ENCODE assay signal across 11 mouse cellular contexts in genomic region chr2:92597291-92597690, GRCm38 (mm10). TPM values are rescaled to one million over a fixed set of nuclear protein-coding genes. Genes with fewer than 3 reads are reported as not detected.
A peak's percentile ranks its signal among the peaks of the same experiment; 100 is the strongest.
DNase-seq lines count a peak whose midpoint lies in the region; ATAC-seq lines count a peak whose summit lies in the region.
"Had no signal": no experiment of that assay in that cellular context is flagged by ENCODE, and none has a peak within 500 bp of the region (broad histone marks: within the 10 kb centered on the region; RNA-seq: fewer than 3 reads in every experiment).

No protein-coding gene starts in this region.

- peak; percentile 68 for DNase-seq in forebrain, embryonic 11.5 days (ENCODE audit: low spot score)
- peak; percentile 48 for DNase-seq in lung, postnatal 10 days
- DNase-seq in lung, postnatal 4 days, result no peak
- DNase-seq in embryo, embryonic 11 days, result peak; percentile 60
- peak; percentile 75 for DNase-seq in right cerebral cortex, adult 18-20 months
- no peak for DNase-seq in adrenal gland, postnatal 10 days
- DNase-seq in adrenal gland, postnatal 4 days (ENCODE audit: low spot score in 2 of 2), result no peak
- DNase-seq: liver, embryonic 13.5 days had no signal

- H3K27me3 ChIP-seq in forebrain, embryonic 11.5 days (ENCODE audit: control insufficient read depth, insufficient read depth, low read length), result no peaks in the 10 kb centered on the region; the same call in 1 of the 2 replicates
- H3K27me3 ChIP-seq in forebrain, embryonic 15.5 days, result no peaks in the 10 kb centered on the region

- H3K9ac ChIP-seq in forebrain, embryonic 11.5 days (ENCODE audit: low read length), result no peak overlapping the region
- H3K9ac ChIP-seq in forebrain, embryonic 15.5 days (replicated peaks), result no peak overlapping the region
- H3K9ac ChIP-seq: liver, embryonic 13.5 days had no signal

- H3K4me1 ChIP-seq in forebrain, embryonic 11.5 days (replicated peaks; ENCODE audit: control insufficient read depth, insufficient read depth, low read length), result peaks cover 10% of the 10 kb centered on the region
- H3K4me1 ChIP-seq in forebrain, embryonic 15.5 days, result peaks cover 20% of the 10 kb centered on the region

- H3K36me3 ChIP-seq in forebrain, embryonic 11.5 days (ENCODE audit: control insufficient read depth, insufficient read depth, low read length), result no peaks in the 10 kb centered on the region
- no peaks in the 10 kb centered on the region for H3K36me3 ChIP-seq in forebrain, embryonic 15.5 days
- H3K36me3 ChIP-seq: liver, embryonic 13.5 days had no signal

- H3K4me2 ChIP-seq in forebrain, embryonic 11.5 days (ENCODE audit: low read depth, low read length, severe bottlenecking), result no peak overlapping the region
- no peak overlapping the region for H3K4me2 ChIP-seq in forebrain, embryonic 15.5 days (replicated peaks)
- H3K4me2 ChIP-seq: heart, embryonic 11.5 days; liver, embryonic 13.5 days had no signal

- no peak overlapping the region for H3K27ac ChIP-seq in forebrain, embryonic 11.5 days (ENCODE audit: low read depth, low read length)
- H3K27ac ChIP-seq in forebrain, embryonic 15.5 days (replicated peaks), result no peak overlapping the region
- H3K27ac ChIP-seq: liver, embryonic 13.5 days had no signal

- no peaks in the 10 kb centered on the region for H3K9me3 ChIP-seq in forebrain, embryonic 11.5 days (ENCODE audit: control insufficient read depth, low read length)
- no peaks in the 10 kb centered on the region for H3K9me3 ChIP-seq in forebrain, embryonic 15.5 days
- H3K9me3 ChIP-seq: liver, embryonic 13.5 days had no signal

- WGBS in forebrain, embryonic 11.5 days, result 7% methylated on average over 7 of the region's 7 CpGs
- 7% methylated on average over 7 of the region's 7 CpGs for WGBS in forebrain, embryonic 15.5 days

- no peak for ATAC-seq in forebrain, embryonic 11.5 days (replicated peaks; ENCODE audit: low FRiP score)
- no peak for ATAC-seq in forebrain, embryonic 15.5 days (replicated peaks)
- ATAC-seq: Patski had no signal

- no peak overlapping the region for H3K4me3 ChIP-seq in forebrain, embryonic 11.5 days (ENCODE audit: low read depth, low read length)
- no peak overlapping the region for H3K4me3 ChIP-seq in forebrain, embryonic 15.5 days
- H3K4me3 ChIP-seq: liver, embryonic 13.5 days had no signal

RNA-seq across cellular contexts. Expression of gene Chst1, which starts 2.2 kb away (rescaled TPM):
- 7.2 and 7.8 TPM in 2 replicates for polyA plus RNA-seq in forebrain, embryonic 11.5 days (2014; fragmentation: Nextera tagmentation; extraction: Ambion mirVana)
- polyA plus RNA-seq in forebrain, embryonic 15.5 days (2015; fragmentation: Nextera tagmentation; extraction: Ambion mirVana), result 25.4 and 27.1 TPM in 2 replicates
- total RNA-seq in adrenal gland, postnatal 10 days (2021), result 10 to 100 TPM in 1 of 2 experiments, 1 to 10 TPM in 1; 9.6 to 13.0 TPM
- total RNA-seq in adrenal gland, postnatal 4 days (2021), result 10 to 100 TPM; 11.2 to 12.4 TPM

Comparison
In these comparisons a context has a peak if more than half of its experiments do, and no peak if none do; other contexts are left out.
1. DNase-seq: peak in forebrain, embryonic 11.5 days (single experiment), lung, postnatal 10 days (single experiment), embryo, embryonic 11 days (single experiment) and right cerebral cortex, adult 18-20 months (single experiment); none in lung, postnatal 4 days (0 of 2), adrenal gland, postnatal 10 days (single experiment) and adrenal gland, postnatal 4 days (0 of 2).